ENCODE assay signal across 8 mouse cellular contexts in genomic region chr2:92883039-92883911, GRCm38 (mm10). TPM values are rescaled to one million over a fixed set of nuclear protein-coding genes. Genes with fewer than 3 reads are reported as not detected.
DNase-seq lines count a peak whose midpoint lies in the region; ATAC-seq and TF ChIP-seq lines count a peak whose summit lies in the region.

No protein-coding gene starts in this region.

- WGBS in embryonic facial prominence, embryonic 10.5 days: 2% methylated on average over 15 of the region's 15 CpGs
- 3% methylated on average over 15 of the region's 15 CpGs for WGBS in heart, embryonic 15.5 days
- WGBS in liver, postnatal 0 days (ENCODE audit: insufficient replicate concordance): 5% methylated on average over 15 of the region's 15 CpGs
- 9% methylated on average over 15 of the region's 15 CpGs for WGBS in olfactory bulb, adult 2 months

- peak; percentile 31 for TF ChIP-seq CTCF in C2C12 (IDR thresholded peaks at IDR 0.05; ENCODE audit: control insufficient read depth, insufficient read depth, insufficient read length)
- TF ChIP-seq CTCF in liver, postnatal 0 days (IDR thresholded peaks at IDR 0.05; ENCODE audit: low read depth): peak; percentile 86
- TF ChIP-seq CTCF in olfactory bulb, adult 2 months (IDR thresholded peaks at IDR 0.05; ENCODE audit: insufficient read depth, low read depth, low read length): peak; percentile 56; the same call in 1 of the 2 replicates

- peak overlapping the region; percentile 65 for H3K27ac ChIP-seq in embryonic facial prominence, embryonic 10.5 days (replicated peaks)
- no peak overlapping the region for H3K27ac ChIP-seq in heart, embryonic 15.5 days
- no peak overlapping the region for H3K27ac ChIP-seq in liver, postnatal 0 days (ENCODE audit: low read depth)
- H3K27ac ChIP-seq in olfactory bulb, adult 2 months (ENCODE audit: insufficient read depth, low read depth, low read length): no peak overlapping the region

- no peaks in the 10 kb centered on the region for H3K79me3 ChIP-seq in C2C12 (ENCODE audit: low read depth)

- H3K4me1 ChIP-seq in embryonic facial prominence, embryonic 10.5 days: peaks cover 18% of the 10 kb centered on the region
- H3K4me1 ChIP-seq in heart, embryonic 15.5 days (replicated peaks): peaks cover 9% of the 10 kb centered on the region
- no peaks in the 10 kb centered on the region for H3K4me1 ChIP-seq in liver, postnatal 0 days (ENCODE audit: insufficient read depth)
- H3K4me1 ChIP-seq in olfactory bulb, adult 2 months (ENCODE audit: control insufficient read depth, insufficient read depth, low read length): no peaks in the 10 kb centered on the region; the same call in 1 of the 2 replicates

- no peaks in the 10 kb centered on the region for H3K79me2 ChIP-seq in C2C12 (ENCODE audit: control insufficient read depth, insufficient read depth)

- H3K27me3 ChIP-seq in C2C12 (ENCODE audit: control insufficient read depth, insufficient read depth, insufficient read length): peaks cover 24% of the 10 kb centered on the region
- H3K27me3 ChIP-seq in embryonic facial prominence, embryonic 10.5 days (replicated peaks; ENCODE audit: low read depth, poor library complexity, severe bottlenecking): peaks cover 3% of the 10 kb centered on the region; the same call in 1 of the 2 replicates
- H3K27me3 ChIP-seq in heart, embryonic 15.5 days: 0 out of 2 replicates have a peak, but pooled peaks cover 7% of the 10 kb centered on the region
- peaks cover 9% of the 10 kb centered on the region; the same call in 1 of the 2 replicates for H3K27me3 ChIP-seq in liver, postnatal 0 days (ENCODE audit: insufficient read depth, low read length)

- TF ChIP-seq POLR2A in olfactory bulb, adult 2 months (IDR thresholded peaks at IDR 0.05; ENCODE audit: insufficient read depth, low read depth, low read length): no peak

- DNase-seq in adrenal gland, adult 2 months: peak; percentile 59
- peak; percentile 78 for DNase-seq in embryonic facial prominence, embryonic 10.5 days (ENCODE audit: low spot score)
- peak; percentile 67 for DNase-seq in kidney, postnatal 14 days
- peak; percentile 59 for DNase-seq in liver, postnatal 0 days
- peak; percentile 65 for DNase-seq in thymus, postnatal 25 days

- no peak overlapping the region for H3K4me3 ChIP-seq in C2C12 (ENCODE audit: insufficient read depth, poor library complexity, severe bottlenecking)
- H3K4me3 ChIP-seq in embryonic facial prominence, embryonic 10.5 days: peak overlapping the region; percentile 39
- no peak overlapping the region for H3K4me3 ChIP-seq in heart, embryonic 15.5 days
- H3K4me3 ChIP-seq in liver, postnatal 0 days (ENCODE audit: low read depth, low read length): no peak overlapping the region
- no peak overlapping the region for H3K4me3 ChIP-seq in olfactory bulb, adult 2 months (ENCODE audit: insufficient read depth, low read depth, low read length)

- TF ChIP-seq EP300 in liver, postnatal 0 days (IDR thresholded peaks at IDR 0.05; ENCODE audit: low read depth): no peak

- H3ac ChIP-seq in C2C12 (ENCODE audit: control insufficient read depth, insufficient read length, low read depth): peak overlapping the region; percentile 6

- H3K9ac ChIP-seq in heart, embryonic 15.5 days: no peak overlapping the region
- no peak overlapping the region for H3K9ac ChIP-seq in liver, postnatal 0 days (replicated peaks)

- no peaks in the 10 kb centered on the region for H3K9me3 ChIP-seq in embryonic facial prominence, embryonic 10.5 days
- H3K9me3 ChIP-seq in heart, embryonic 15.5 days (replicated peaks): no peaks in the 10 kb centered on the region
- H3K9me3 ChIP-seq in liver, postnatal 0 days (ENCODE audit: low read length): no peaks in the 10 kb centered on the region

- peak overlapping the region; percentile 34; the same call in 1 of the 2 replicates for H3K4me2 ChIP-seq in heart, embryonic 15.5 days
- no peak overlapping the region for H3K4me2 ChIP-seq in liver, postnatal 0 days (ENCODE audit: low read depth, low read length)

- H3K36me3 ChIP-seq in C2C12 (ENCODE audit: control insufficient read depth, insufficient read depth): no peaks in the 10 kb centered on the region
- no peaks in the 10 kb centered on the region for H3K36me3 ChIP-seq in embryonic facial prominence, embryonic 10.5 days (replicated peaks)
- H3K36me3 ChIP-seq in heart, embryonic 15.5 days: no peaks in the 10 kb centered on the region
- no peaks in the 10 kb centered on the region for H3K36me3 ChIP-seq in liver, postnatal 0 days (replicated peaks; ENCODE audit: insufficient read depth, low read length)

- ATAC-seq in heart, embryonic 15.5 days (replicated peaks; ENCODE audit: insufficient number of reproducible peaks, insufficient read depth, low FRiP score, low read depth): no peak
- no peak for ATAC-seq in liver, postnatal 0 days

TF ChIP-seq in C2C12, 6 proteins besides CTCF, POLR2A, EP300 and RAD21:
- no peak for TF ChIP-seq USF1 (IDR thresholded peaks at IDR 0.05; ENCODE audit: low read depth)
- TF ChIP-seq MAX (IDR thresholded peaks at IDR 0.05): no peak
- no peak for TF ChIP-seq CEBPB (IDR thresholded peaks at IDR 0.05; ENCODE audit: low read depth)
- no peak for TF ChIP-seq MYOD1 (IDR thresholded peaks at IDR 0.05; ENCODE audit: control insufficient read depth, insufficient read length, low read depth)
- TF ChIP-seq FOSL1 (IDR thresholded peaks at IDR 0.05; ENCODE audit: insufficient read depth, low read length, poor library complexity, severe bottlenecking): no peak
- no peak for TF ChIP-seq MYOG (IDR thresholded peaks at IDR 0.05; ENCODE audit: control insufficient read depth, extremely low read depth, insufficient read length)

RNA-seq across cellular contexts. Expression of gene Syt13, which starts 31.6 kb away (rescaled TPM):
- polyA plus RNA-seq in C2C12 (2012; fragmentation: generic; extraction: Trizol): 125 TPM
- total RNA-seq in adrenal gland, adult 2 months (2021): 1 to 10 TPM in 1 of 2 experiments, under 1 TPM in 1; 0.89 to 1.6 TPM
- polyA plus RNA-seq in adrenal gland, adult 2 months (2012; rRNA removed): 0.15 and 0.30 TPM in 2 replicates
- 9.7 and 10.2 TPM in 2 replicates for polyA plus RNA-seq in embryonic facial prominence, embryonic 10.5 days (2016; fragmentation: Nextera tagmentation; extraction: Ambion mirVana)
- polyA plus RNA-seq in heart, embryonic 15.5 days (2015; fragmentation: Nextera tagmentation; extraction: Ambion mirVana): 0.34 and 1.2 TPM in 2 replicates
- 0.06 and 0.19 TPM in 2 replicates for polyA plus RNA-seq in liver, postnatal 0 days (2015; fragmentation: Nextera tagmentation; extraction: Ambion mirVana)
- 122 TPM in 1 of 2 replicates, not detected in the other for polyA plus RNA-seq in olfactory bulb, adult 2 months (2012; ENCODE audit: insufficient read depth, insufficient read length, low replicate concordance, missing spikeins)

Comparison
In these comparisons a context has a peak if more than half of its experiments do, and no peak if none do; other contexts are left out.
1. CTCF ChIP-seq: peak in every context shown above with its lines; median percentile 86 in liver, postnatal 0 days; 56 in olfactory bulb, adult 2 months; 31 in C2C12.